Mouse (Mus musculus) lung, postnatal 0 days (tissue): Measurements from ENCODE around the gene Fam160a1. TPM values are rescaled to one million over a fixed set of nuclear protein-coding genes. Genes with fewer than 3 reads are reported as not detected.

Experiments used
- ATAC-seq: fragments of 200-750 bp; cut with Nextera tagmentation; 2 replicates; pipeline ENCODE4 v1.8.0; 2017; ENCODE audit warnings: moderate library complexity
- DNase-seq: peaks from one replicate; pipeline ENCODE4 v3.0.0-alpha.2; 2016; ENCODE audit warnings: low spot score
- H3K27ac ChIP-seq: fragments of 300-500 bp; sonication (generic); 2 replicates; pipeline ENCODE4 v1.5.1; 2014; ENCODE audit warnings: antibody characterized with exemption, mild to moderate bottlenecking, low read length, mixed read lengths
- H3K27me3 ChIP-seq: fragments of 300-500 bp; sonication (generic); replicated peaks from 2 replicates; pipeline ENCODE4 v1.6.1; 2014; ENCODE audit warnings: low read length, mixed read lengths; ENCODE audit not compliant: insufficient read depth
- H3K36me3 ChIP-seq: fragments of 300-500 bp; sonication (generic); 2 replicates; pipeline ENCODE4 v1.6.1; 2014; ENCODE audit warnings: low read length, mixed read lengths; ENCODE audit not compliant: insufficient read depth
- H3K4me1 ChIP-seq: fragments of 300-500 bp; sonication (generic); 2 replicates; pipeline ENCODE4 v1.6.1; 2014; ENCODE audit warnings: antibody characterized with exemption, low read depth, low read length, mixed read lengths; ENCODE audit not compliant: insufficient read depth
- H3K4me2 ChIP-seq: fragments of 300-500 bp; sonication (generic); replicated peaks from 2 replicates; pipeline ENCODE4 v1.6.1; 2014; ENCODE audit warnings: low read depth, mild to moderate bottlenecking, low read length, moderate library complexity, mixed read lengths
- H3K4me3 ChIP-seq: fragments of 300-500 bp; sonication (generic); 2 replicates; pipeline ENCODE4 v1.5.1; 2014; ENCODE audit warnings: low read depth, low read length
- H3K9ac ChIP-seq: fragments of 300-500 bp; sonication (generic); replicated peaks from 2 replicates; pipeline ENCODE4 v1.6.1; 2014; ENCODE audit warnings: low read depth, mild to moderate bottlenecking
- H3K9me3 ChIP-seq: fragments of 300-500 bp; sonication (generic); 2 replicates; pipeline ENCODE4 v1.6.1; 2016; ENCODE audit warnings: low read length, mixed read lengths
- CTCF ChIP-seq: IDR thresholded peaks from 2 replicates; pipeline ENCODE4 v1.5.1; 2016; ENCODE audit warnings: antibody characterized with exemption, mild to moderate bottlenecking
- EP300 ChIP-seq: IDR thresholded peaks from 2 replicates; pipeline ENCODE4 v1.6.1; 2016; ENCODE audit warnings: antibody characterized with exemption, mild to moderate bottlenecking, control low read depth
- WGBS: fragments of 180-500 bp; shearing (Covaris S2); extraction: QIAGEN DNeasy Blood & Tissue Kit; methylation state at CpG from one replicate; pipeline ENCODE4 v1.1.7; 2014; 5-methylcytosine and 5-hydroxymethylcytosine counted together
- polyA plus RNA-seq: library from polyadenylated mRNA; unstranded; fragments of >200 nt; fragmentation: Nextera tagmentation; extraction: Ambion mirVana; gene quantifications from 2 replicates; pipeline ENCODE4 v1.2.1, GENCODE M21; 2015

The Fam160a1 gene
- polyA plus RNA-seq, 1 experiment from 2014 or later = 4.6 TPM

DNA sequence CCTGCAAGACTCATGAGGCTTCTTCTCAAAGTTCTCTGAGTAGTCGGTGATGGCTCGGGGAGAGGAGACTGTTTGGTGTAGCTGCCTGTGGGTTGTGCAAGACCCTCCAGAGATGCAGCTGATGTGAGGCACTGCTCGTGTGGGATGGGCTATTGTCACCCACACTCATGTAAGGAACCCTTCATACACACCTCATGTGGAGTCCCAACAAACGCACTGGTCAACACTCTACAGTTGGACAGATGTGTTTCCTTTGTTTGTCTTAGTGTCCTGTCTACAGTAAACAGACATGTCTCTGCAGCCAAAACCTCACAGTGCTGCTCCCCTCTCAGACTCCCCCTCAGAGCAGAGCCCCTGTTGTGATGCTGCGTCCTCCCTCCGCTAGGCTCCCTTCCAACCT, 147.2 kb downstream of the Fam160a1 start:
- H3K27me3 ChIP-seq = no peaks in the 10 kb centered on the region
- ATAC-seq = no peak
- H3K9ac ChIP-seq = no peak overlapping the region
- DNase-seq = no peak
- WGBS = 61% methylated on average over 6 of the region's 6 CpGs
- TF ChIP-seq CTCF (no peak), EP300 (no peak)
- H3K4me2 ChIP-seq = no peak overlapping the region
- H3K4me1 ChIP-seq = no peaks in the 10 kb centered on the region
- H3K36me3 ChIP-seq = 0 out of 2 replicates have a peak, but pooled peaks cover 5% of the 10 kb centered on the region
- no peak overlapping the region for H3K4me3 ChIP-seq
- no peaks in the 10 kb centered on the region for H3K9me3 ChIP-seq
- no peak overlapping the region for H3K27ac ChIP-seq

DNA sequence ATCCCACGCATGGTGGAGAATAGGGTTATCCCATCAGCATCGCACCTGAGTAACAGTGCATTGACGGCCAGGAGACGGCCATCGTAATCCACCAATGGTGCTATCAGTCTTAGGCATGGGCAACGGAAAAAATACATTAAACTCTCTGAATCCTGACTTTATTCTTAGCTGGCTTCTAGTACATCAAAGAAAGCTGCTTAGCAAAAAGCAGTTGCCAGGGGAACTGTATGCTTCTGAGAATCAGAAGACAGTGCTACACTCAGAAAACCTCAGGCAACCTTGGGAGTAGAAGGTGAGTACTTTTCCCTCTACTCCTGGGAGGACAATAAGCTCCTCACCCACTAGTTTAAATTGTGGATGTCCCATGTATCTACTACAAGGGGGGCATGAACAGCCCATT, 149.4 kb downstream of the Fam160a1 start:
- no peaks in the 10 kb centered on the region for H3K4me1 ChIP-seq
- H3K9me3 ChIP-seq = no peaks in the 10 kb centered on the region
- no peaks in the 10 kb centered on the region for H3K36me3 ChIP-seq
- no peak overlapping the region for H3K27ac ChIP-seq
- 90% methylated on average over 6 of the region's 6 CpGs for WGBS
- no peak overlapping the region for H3K4me2 ChIP-seq
- no peaks in the 10 kb centered on the region for H3K27me3 ChIP-seq
- ATAC-seq = no peak
- no peak overlapping the region for H3K9ac ChIP-seq
- no peak overlapping the region for H3K4me3 ChIP-seq
- DNase-seq = no peak
- TF ChIP-seq EP300 = no peak
- no peak for TF ChIP-seq CTCF

DNA sequence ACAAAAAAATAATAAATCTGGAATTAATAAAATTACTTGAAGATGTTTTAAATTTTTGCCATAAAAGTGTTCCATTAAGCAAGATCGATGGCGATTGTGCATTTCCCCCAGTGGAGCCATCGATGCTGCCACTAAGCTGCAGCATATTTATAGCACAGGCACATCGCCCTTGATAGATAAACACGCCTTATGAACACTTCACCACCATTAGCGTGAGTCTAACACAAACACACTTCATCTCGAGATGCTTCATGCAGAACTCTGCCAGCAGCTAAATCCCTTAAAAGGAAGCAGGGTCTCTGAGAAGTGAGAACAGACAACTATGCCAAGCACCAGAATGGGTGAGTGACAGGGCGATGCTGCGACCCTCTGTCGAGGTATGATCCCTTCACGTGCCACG, 150.4 kb downstream of the Fam160a1 start:
- Histone ChIP-seq H3K9ac (no peak overlapping the region), H3K27me3 (no peaks in the 10 kb centered on the region), H3K4me3 (no peak overlapping the region), H3K27ac (no peak overlapping the region), H3K9me3 (no peaks in the 10 kb centered on the region), H3K4me1 (no peaks in the 10 kb centered on the region), H3K4me2 (no peak overlapping the region), H3K36me3 (no peaks in the 10 kb centered on the region)
- 47% methylated on average over 12 of the region's 12 CpGs for WGBS
- DNase-seq (peak; percentile 6), ATAC-seq (no peak)
- TF ChIP-seq CTCF (no peak), EP300 (no peak)

DNA sequence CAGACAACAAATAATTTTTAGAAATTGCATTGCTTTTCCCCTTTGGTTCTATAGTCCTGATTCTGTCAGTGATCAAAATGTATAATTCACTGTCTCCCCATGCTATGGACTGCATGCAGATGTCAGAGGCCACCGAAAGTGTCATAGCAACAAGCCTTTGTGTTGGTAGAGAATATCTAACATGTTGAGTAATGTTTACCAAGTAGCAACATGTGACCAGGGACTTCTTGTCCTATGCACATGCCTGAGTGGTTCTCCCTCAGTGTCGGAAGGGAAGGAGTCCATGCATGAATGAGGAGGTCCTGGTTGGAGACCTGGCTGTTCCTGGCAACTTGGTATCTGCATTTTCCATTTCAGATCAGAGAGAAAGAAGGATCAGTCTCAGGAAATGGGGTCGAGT, 150.9 kb downstream of the Fam160a1 start:
- DNase-seq (peak; percentile 42), ATAC-seq (peak; percentile 71)
- Histone ChIP-seq H3K9me3 (no peaks in the 10 kb centered on the region), H3K4me3 (no peak overlapping the region), H3K4me2 (no peak overlapping the region), H3K27me3 (no peaks in the 10 kb centered on the region), H3K27ac (no peak overlapping the region), H3K9ac (no peak overlapping the region), H3K36me3 (no peaks in the 10 kb centered on the region), H3K4me1 (no peaks in the 10 kb centered on the region)
- no peak for TF ChIP-seq CTCF
- TF ChIP-seq EP300 = no peak
- 60% methylated on average over 3 of the region's 3 CpGs for WGBS

GRCm38 (mm10) chr3:85664591-85665171, 152.4 kb downstream of the Fam160a1 start:
- Histone ChIP-seq H3K9ac (no peak overlapping the region), H3K27ac (no peak overlapping the region), H3K4me3 (no peak overlapping the region), H3K27me3 (no peaks in the 10 kb centered on the region), H3K9me3 (no peaks in the 10 kb centered on the region), H3K4me1 (no peaks in the 10 kb centered on the region), H3K36me3 (no peaks in the 10 kb centered on the region), H3K4me2 (no peak overlapping the region)
- TF ChIP-seq CTCF (no peak), EP300 (no peak)
- 78% methylated on average over 10 of the region's 10 CpGs for WGBS
- DNase-seq (no peak), ATAC-seq (no peak)

- Histone ChIP-seq H3K9me3 (no peaks in the 10 kb centered on the region), H3K4me2 (no peak overlapping the region), H3K36me3 (no peaks in the 10 kb centered on the region), H3K9ac (no peak overlapping the region), H3K27me3 (no peaks in the 10 kb centered on the region), H3K4me1 (no peaks in the 10 kb centered on the region), H3K4me3 (no peak overlapping the region), H3K27ac (no peak overlapping the region)
- no peak for ATAC-seq
- 81% methylated on average over 5 of the region's 5 CpGs for WGBS
- no peak for DNase-seq
- no peak for TF ChIP-seq CTCF
- no peak for TF ChIP-seq EP300
Observed at GRCm38 (mm10) chr3:85663826-85664225, 153.3 kb downstream of the Fam160a1 start.
